Mouse (Mus musculus) E14TG2a.4 (cell line): ENCODE results near the gene Mrpl28.

Experiments used
- CTCF ChIP-seq: conservative IDR thresholded peaks from 2 replicates; pipeline ENCODE4 v1.5.1; 2014; ENCODE audit warnings: low read length
- NANOG ChIP-seq: IDR thresholded peaks from 2 replicates; pipeline ENCODE4 v1.6.1; 2014; ENCODE audit warnings: borderline replicate concordance, low read length, mixed read lengths
- POU5F1 ChIP-seq: IDR thresholded peaks from 2 replicates; pipeline ENCODE4 v1.6.1; 2014; ENCODE audit warnings: low read length, borderline replicate concordance

GRCm38 (mm10) chr17:26143386-26143785, 20.1 kb downstream of the Mrpl28 start:
- no peak for TF ChIP-seq CTCF
- TF ChIP-seq POU5F1, result no peak
- TF ChIP-seq NANOG, result no peak
